ENCODE assay signal across 26 mouse cellular contexts in the genomic region with DNA sequence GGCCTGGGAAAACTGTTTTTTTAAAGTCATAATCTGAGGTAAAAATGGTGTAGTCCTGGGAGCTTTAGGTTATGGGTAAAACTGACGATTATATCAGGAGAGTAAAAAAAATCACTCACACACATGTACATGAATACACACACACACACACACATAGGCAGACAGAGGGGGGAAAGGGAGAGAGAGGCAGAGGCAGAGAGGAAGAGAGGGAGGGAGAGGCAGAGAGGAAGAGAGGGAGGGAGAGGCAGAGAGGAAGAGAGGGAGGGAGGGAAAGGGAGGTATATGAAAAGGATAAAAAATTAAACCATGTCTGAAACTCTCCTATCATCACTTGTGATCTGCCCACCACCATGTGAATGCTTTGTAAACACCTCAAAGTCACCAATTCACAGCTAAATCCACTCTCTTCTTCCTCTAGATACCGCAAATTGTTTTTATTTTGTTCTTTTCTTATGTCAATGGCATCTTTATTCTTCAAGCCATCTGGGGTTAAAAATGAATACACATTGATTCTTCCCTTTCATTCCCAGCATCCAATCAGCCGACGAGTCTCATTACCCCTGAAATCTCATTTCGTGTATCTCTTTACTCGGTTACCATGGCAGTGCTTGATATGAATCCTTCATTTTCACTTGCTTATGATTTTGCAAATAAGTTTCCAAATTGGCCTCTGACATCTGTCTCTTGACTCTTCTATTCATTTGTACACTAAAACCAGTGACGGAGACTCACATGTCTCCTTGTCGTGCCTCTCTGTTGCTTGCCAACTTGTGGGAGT.
"Had no signal": no experiment of that assay in that cellular context is flagged by ENCODE, and none has a peak within 500 bp of the region (broad histone marks: within the 10 kb centered on the region; RNA-seq: fewer than 3 reads in every experiment).

No protein-coding gene starts in this region.

- H3K36me3 ChIP-seq: heart, embryonic 10.5 days; heart, embryonic 12.5 days; hindbrain, embryonic 13.5 days; hindbrain, embryonic 15.5 days; kidney, embryonic 15.5 days; limb, embryonic 13.5 days; limb, embryonic 15.5 days; liver, embryonic 12.5 days had no signal

- H3K4me1 ChIP-seq: heart, embryonic 12.5 days; hindbrain, embryonic 13.5 days; hindbrain, embryonic 15.5 days; kidney, embryonic 15.5 days; limb, embryonic 13.5 days; liver, embryonic 12.5 days had no signal

- DNase-seq: gastrocnemius, adult 2 months; gastrocnemius, postnatal 10 days; gastrocnemius, postnatal 25 days; heart, adult 18-20 months; heart, postnatal 10 days; heart, postnatal 36 days; kidney, adult 11 months; kidney, adult 2 months; kidney, adult 9 months; kidney, postnatal 14 days; kidney, postnatal 36 days; layer of hippocampus, adult 9-11 months; layer of hippocampus, postnatal 36 days; left cerebral cortex, postnatal 4 days had no signal

- ATAC-seq: hindbrain, postnatal 0 days; intestine, embryonic 16.5 days; liver, embryonic 12.5 days had no signal

- H3K4me2 ChIP-seq: heart, embryonic 12.5 days; hindbrain, embryonic 13.5 days; hindbrain, embryonic 15.5 days; kidney, embryonic 15.5 days; limb, embryonic 13.5 days; limb, embryonic 15.5 days; liver, embryonic 12.5 days had no signal

- H3K9ac ChIP-seq: heart, embryonic 12.5 days; hindbrain, embryonic 13.5 days; hindbrain, embryonic 15.5 days; kidney, embryonic 15.5 days; limb, embryonic 13.5 days; limb, embryonic 15.5 days; liver, embryonic 12.5 days; liver, embryonic 14.5 days had no signal

- H3K4me3 ChIP-seq: gastrocnemius, adult 2 months; heart, embryonic 10.5 days; heart, embryonic 12.5 days; hindbrain, embryonic 13.5 days; hindbrain, embryonic 15.5 days; kidney, embryonic 15.5 days; limb, embryonic 13.5 days; limb, embryonic 15.5 days; liver, embryonic 12.5 days had no signal

- H3K9me3 ChIP-seq: heart, embryonic 10.5 days; heart, embryonic 12.5 days; hindbrain, embryonic 13.5 days; hindbrain, embryonic 15.5 days; kidney, embryonic 15.5 days; limb, embryonic 13.5 days; limb, embryonic 15.5 days; liver, embryonic 12.5 days had no signal

- H3K27ac ChIP-seq: gastrocnemius, adult 2 months; heart, embryonic 10.5 days; hindbrain, embryonic 13.5 days; hindbrain, embryonic 15.5 days; hindbrain, postnatal 0 days; kidney, embryonic 15.5 days; kidney, postnatal 0 days; limb, embryonic 13.5 days; limb, embryonic 15.5 days; liver, embryonic 12.5 days; liver, embryonic 14.5 days had no signal

- H3K27me3 ChIP-seq: heart, embryonic 12.5 days; hindbrain, embryonic 13.5 days; hindbrain, embryonic 15.5 days; kidney, embryonic 15.5 days; limb, embryonic 13.5 days; limb, embryonic 15.5 days; liver, embryonic 12.5 days had no signal
